Mouse (Mus musculus) heart, embryonic 11.5 days (tissue): ENCODE data around the gene Nup210l. TPM values are rescaled to one million over a fixed set of nuclear protein-coding genes. Genes with fewer than 3 reads are reported as not detected.

Experiments
- ATAC-seq: fragments of 200-750 bp; cut with Nextera tagmentation; replicated peaks from 2 replicates; pipeline ENCODE4 v1.8.0; 2017; ENCODE audit warnings: moderate library complexity; ENCODE audit not compliant: insufficient number of reproducible peaks, low FRiP score, low TSS enrichment
- H3K27ac ChIP-seq: fragments of 300-500 bp; sonication (generic); 2 replicates; pipeline ENCODE4 v1.5.1; 2014; ENCODE audit warnings: mild to moderate bottlenecking, low read depth, low read length
- H3K27me3 ChIP-seq: fragments of 300-500 bp; sonication (generic); 2 replicates; pipeline ENCODE4 v1.6.1; 2014; ENCODE audit warnings: mild to moderate bottlenecking, low read length, mixed read lengths; ENCODE audit not compliant: control insufficient read depth, insufficient read depth
- H3K36me3 ChIP-seq: fragments of 300-500 bp; sonication (generic); 2 replicates; pipeline ENCODE4 v1.6.1; 2014; ENCODE audit warnings: mild to moderate bottlenecking, low read length, moderate library complexity, mixed read lengths; ENCODE audit not compliant: control insufficient read depth, insufficient read depth
- H3K4me1 ChIP-seq: fragments of 300-500 bp; sonication (generic); 2 replicates; pipeline ENCODE4 v1.6.1; 2014; ENCODE audit warnings: low read length; ENCODE audit not compliant: control insufficient read depth, insufficient read depth
- H3K4me2 ChIP-seq: fragments of 300-500 bp; sonication (generic); 2 replicates; pipeline ENCODE4 v1.6.1; 2014; ENCODE audit warnings: mild to moderate bottlenecking, moderate library complexity
- H3K4me3 ChIP-seq: fragments of 300-500 bp; sonication (generic); 2 replicates; pipeline ENCODE4 v1.5.1; 2014; ENCODE audit warnings: low read depth, low read length
- H3K9ac ChIP-seq: fragments of 300-500 bp; sonication (generic); 2 replicates; pipeline ENCODE4 v1.6.1; 2014; ENCODE audit warnings: mild to moderate bottlenecking, low read depth, low read length, moderate library complexity
- H3K9me3 ChIP-seq: fragments of 300-500 bp; sonication (generic); replicated peaks from 2 replicates; pipeline ENCODE4 v1.6.1; 2016; ENCODE audit warnings: low read length; ENCODE audit not compliant: control insufficient read depth
- WGBS: fragments of 180-500 bp; shearing (Covaris S2); extraction: QIAGEN DNeasy Blood & Tissue Kit; methylation state at CpG from one replicate; pipeline ENCODE4 v1.1.7; 2014; ENCODE audit not compliant: insufficient replicate concordance; 5-methylcytosine and 5-hydroxymethylcytosine counted together
- polyA plus RNA-seq: library from polyadenylated mRNA; unstranded; fragments of >200 nt; fragmentation: Nextera tagmentation; extraction: Ambion mirVana; gene quantifications from 2 replicates; pipeline ENCODE4 v1.2.1, GENCODE M21; 2014

Gene Nup210l
- polyA plus RNA-seq, 1 experiment from 2014 or later, result 0.60 TPM

DNA sequence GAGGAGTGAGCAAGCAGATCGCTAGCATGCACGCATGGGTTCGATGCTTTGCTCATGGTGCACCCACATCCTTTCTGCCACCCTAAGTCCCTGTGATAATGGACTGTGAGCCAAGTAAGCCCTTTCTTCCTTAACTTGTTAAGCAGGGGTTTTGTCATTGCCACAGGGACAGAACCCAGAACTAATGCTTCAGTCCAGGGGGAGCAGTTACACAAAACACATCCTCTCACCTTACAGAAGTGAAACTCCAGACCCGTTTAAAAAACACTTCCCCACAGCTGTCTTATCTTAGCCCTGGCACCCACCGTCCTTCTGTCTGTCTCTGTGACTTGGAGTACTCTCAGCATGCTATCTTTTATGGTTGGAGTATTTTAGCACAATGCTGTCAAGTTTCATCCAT lies 52.1 kb downstream of the Nup210l start:
- no peak for ATAC-seq
- Histone ChIP-seq H3K4me1 (no peaks in the 10 kb centered on the region), H3K27me3 (no peaks in the 10 kb centered on the region), H3K9me3 (no peaks in the 10 kb centered on the region), H3K27ac (no peak overlapping the region), H3K9ac (no peak overlapping the region), H3K4me2 (no peak overlapping the region), H3K4me3 (no peak overlapping the region), H3K36me3 (no peaks in the 10 kb centered on the region)
- WGBS, result 60% methylated on average over 5 of the region's 5 CpGs

DNA sequence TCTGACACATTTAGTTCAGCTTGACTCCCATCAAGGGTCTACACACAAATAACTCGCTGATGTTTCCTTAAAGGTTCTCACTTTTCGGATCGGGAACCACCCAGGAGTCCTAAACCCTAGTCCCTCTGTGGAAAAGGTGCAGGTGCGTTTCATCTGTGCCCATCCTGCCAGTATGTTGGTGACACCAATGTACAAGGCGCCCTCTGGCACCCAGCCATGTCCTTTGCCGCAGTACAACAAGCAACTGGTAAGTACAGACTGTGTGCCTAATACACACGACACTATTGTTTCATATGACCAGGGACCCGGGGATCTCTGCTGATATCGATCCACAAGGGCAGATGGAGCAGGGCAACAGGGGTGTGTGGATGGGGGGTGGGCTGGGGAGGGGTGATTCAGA lies 55.8 kb downstream of the Nup210l start:
- H3K4me3 ChIP-seq, result no peak overlapping the region
- H3K4me2 ChIP-seq, result no peak overlapping the region
- H3K4me1 ChIP-seq, result no peaks in the 10 kb centered on the region
- H3K36me3 ChIP-seq, result no peaks in the 10 kb centered on the region
- no peak for ATAC-seq
- H3K9ac ChIP-seq, result no peak overlapping the region
- no peaks in the 10 kb centered on the region for H3K9me3 ChIP-seq
- 88% methylated on average over 9 of the region's 9 CpGs for WGBS
- H3K27me3 ChIP-seq, result no peaks in the 10 kb centered on the region
- H3K27ac ChIP-seq, result no peak overlapping the region

DNA sequence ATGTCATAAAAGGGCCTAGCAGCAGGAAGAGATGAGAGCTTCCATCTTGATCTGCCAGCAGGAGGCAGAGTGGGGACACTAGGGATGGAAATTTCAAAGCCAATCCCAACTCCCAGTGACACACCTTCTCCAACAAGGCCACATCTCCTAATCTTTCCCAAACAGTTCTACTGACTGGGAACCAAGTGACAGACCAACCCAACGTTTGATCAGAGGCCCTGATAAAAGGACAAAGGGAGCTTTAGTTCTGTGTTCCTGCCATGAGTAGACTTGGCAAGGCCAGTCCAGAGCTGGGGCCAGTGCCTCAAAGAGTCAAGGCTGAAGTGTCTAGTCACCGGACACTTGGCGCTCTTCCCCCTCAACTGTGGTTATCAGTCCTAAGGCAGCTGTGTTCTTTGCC lies 57.6 kb downstream of the Nup210l start:
- no peaks in the 10 kb centered on the region for H3K36me3 ChIP-seq
- H3K9ac ChIP-seq, result no peak overlapping the region
- H3K9me3 ChIP-seq, result no peaks in the 10 kb centered on the region
- no peak for ATAC-seq
- H3K27ac ChIP-seq, result no peak overlapping the region
- H3K27me3 ChIP-seq, result no peaks in the 10 kb centered on the region
- WGBS, result 67% methylated on average over 3 of the region's 3 CpGs
- H3K4me2 ChIP-seq, result no peak overlapping the region
- no peak overlapping the region for H3K4me3 ChIP-seq
- H3K4me1 ChIP-seq, result no peaks in the 10 kb centered on the region

DNA sequence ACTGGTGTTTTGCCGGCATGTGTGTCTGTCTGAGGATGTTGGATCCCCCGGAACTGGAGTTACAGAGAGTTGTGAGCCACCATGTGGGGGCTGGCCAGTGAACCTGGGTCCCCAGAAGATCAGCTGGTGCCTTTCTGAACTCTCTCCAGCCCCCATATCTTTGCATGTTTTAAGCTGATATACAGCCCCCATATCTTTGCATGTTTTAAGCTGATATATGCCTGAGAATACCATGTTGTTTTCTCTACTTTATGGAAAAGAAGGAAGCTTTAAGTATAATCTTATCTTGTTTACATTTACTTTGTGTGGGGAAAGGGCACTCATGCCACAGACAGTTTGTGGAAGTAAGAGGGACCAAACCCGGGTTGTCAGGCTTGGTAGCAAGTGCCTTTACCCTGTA lies 75.6 kb downstream of the Nup210l start:
- Histone ChIP-seq H3K4me2 (no peak overlapping the region), H3K4me1 (no peaks in the 10 kb centered on the region), H3K9me3 (no peaks in the 10 kb centered on the region), H3K27ac (no peak overlapping the region), H3K36me3 (no peaks in the 10 kb centered on the region), H3K27me3 (no peaks in the 10 kb centered on the region), H3K9ac (no peak overlapping the region), H3K4me3 (no peak overlapping the region)
- no peak for ATAC-seq
- 62% methylated on average over 3 of the region's 3 CpGs for WGBS

DNA sequence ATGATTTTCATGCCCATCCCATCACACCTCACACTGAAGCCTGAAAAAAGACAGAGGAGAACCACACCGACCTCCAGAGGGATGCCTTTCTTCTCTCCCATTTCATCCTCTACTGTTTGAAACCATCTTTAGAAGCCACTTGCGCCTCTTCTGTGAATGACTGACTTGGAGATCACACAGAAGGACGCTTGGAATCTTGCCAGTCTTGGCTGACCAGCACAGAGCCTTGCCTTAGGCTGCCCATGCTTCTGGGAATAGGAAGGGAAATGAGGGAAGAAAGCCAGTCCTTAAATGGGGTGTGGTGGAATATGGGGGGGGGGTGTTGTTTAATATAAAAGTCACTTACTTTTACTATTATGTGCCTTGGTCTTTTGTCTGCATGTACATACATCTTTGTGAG lies 79.6 kb downstream of the Nup210l start:
- ATAC-seq, result no peak
- Histone ChIP-seq H3K4me1 (no peaks in the 10 kb centered on the region; the same call in 1 of the 2 replicates), H3K4me2 (no peak overlapping the region), H3K9ac (no peak overlapping the region), H3K27ac (no peak overlapping the region), H3K27me3 (no peaks in the 10 kb centered on the region), H3K9me3 (no peaks in the 10 kb centered on the region), H3K4me3 (no peak overlapping the region), H3K36me3 (no peaks in the 10 kb centered on the region)
- 67% methylated on average over 3 of the region's 3 CpGs for WGBS

DNA sequence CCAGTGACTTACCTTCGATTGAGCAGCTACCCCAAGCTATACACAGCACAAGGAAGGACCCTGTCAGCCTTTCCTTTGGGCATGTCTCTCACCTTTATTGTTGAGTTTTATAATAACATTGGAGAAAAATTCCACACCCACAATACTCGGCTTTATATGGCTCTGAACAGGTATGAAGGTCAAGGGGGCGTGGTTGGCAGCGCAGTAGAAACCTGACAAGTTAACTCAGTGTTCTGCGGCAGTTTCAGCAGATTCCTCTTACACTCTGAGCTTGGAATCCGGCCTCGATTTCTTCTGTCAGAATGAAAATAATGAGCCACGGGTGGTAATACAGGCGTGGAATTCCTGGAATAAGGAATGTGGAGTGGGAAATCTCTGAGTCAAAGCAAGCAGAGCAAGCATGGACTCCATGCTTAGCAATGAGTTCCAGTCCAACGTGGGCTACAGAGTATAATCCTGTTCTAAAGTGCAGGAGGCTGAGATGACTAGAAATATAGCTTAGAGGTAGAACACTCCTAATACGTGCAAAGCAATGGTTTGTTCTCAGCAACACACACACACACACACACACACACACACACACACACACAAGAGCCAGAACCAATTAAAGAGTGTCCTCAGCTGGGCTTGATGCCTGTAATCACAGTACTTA lies 87.1 kb downstream of the Nup210l start:
- Histone ChIP-seq H3K9ac (no peak overlapping the region), H3K4me1 (no peaks in the 10 kb centered on the region; the same call in 1 of the 2 replicates), H3K4me3 (no peak overlapping the region), H3K27ac (no peak overlapping the region), H3K36me3 (no peaks in the 10 kb centered on the region), H3K4me2 (no peak overlapping the region), H3K27me3 (no peaks in the 10 kb centered on the region), H3K9me3 (no peaks in the 10 kb centered on the region)
- WGBS, result 74% methylated on average over 11 of the region's 11 CpGs
- ATAC-seq, result no peak

DNA sequence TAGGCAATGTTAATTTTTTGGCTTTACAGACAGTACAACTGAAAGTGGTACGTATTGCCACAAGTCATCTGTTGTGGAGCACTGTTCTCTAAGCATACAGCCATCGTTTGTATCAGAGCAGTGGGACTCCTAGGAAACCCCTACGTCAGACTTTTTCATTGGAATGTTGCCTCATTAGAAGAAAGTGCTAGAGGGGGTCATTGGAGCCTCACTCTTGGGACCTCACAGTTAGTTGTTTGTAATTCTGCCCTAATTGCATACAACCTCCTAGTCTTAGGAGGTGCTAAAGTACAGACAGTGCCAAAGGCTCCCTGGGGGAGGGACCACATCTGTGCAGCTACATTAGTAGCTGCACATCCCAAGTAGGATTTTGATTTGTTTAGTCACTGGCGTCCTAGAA lies 90.8 kb downstream of the Nup210l start:
- WGBS, result 62% methylated on average over 4 of the region's 4 CpGs
- H3K4me3 ChIP-seq, result no peak overlapping the region
- no peak overlapping the region for H3K9ac ChIP-seq
- no peaks in the 10 kb centered on the region for H3K27me3 ChIP-seq
- H3K36me3 ChIP-seq, result no peaks in the 10 kb centered on the region
- no peaks in the 10 kb centered on the region for H3K9me3 ChIP-seq
- no peak overlapping the region for H3K4me2 ChIP-seq
- H3K27ac ChIP-seq, result no peak overlapping the region
- H3K4me1 ChIP-seq, result no peaks in the 10 kb centered on the region
- ATAC-seq, result no peak

DNA sequence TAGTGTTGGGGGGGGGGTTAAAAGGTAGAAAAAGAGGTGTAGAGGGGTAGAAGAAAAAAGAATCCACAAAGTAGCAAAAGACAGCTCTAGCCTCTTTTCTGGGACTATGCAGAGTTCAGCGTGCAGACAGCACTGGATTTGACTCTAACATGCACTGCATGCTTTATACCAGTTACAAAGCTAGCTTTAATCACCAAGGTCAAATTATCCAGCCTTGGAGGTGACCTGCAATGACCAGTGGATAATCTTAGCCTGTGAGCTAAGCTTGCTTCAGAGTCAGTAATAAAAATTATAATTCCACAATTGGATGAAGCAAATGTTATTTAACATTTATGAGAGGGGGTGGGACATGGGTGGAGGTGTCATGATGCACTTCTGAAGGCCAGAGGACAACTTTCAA lies 91.7 kb downstream of the Nup210l start:
- no peaks in the 10 kb centered on the region for H3K36me3 ChIP-seq
- H3K9ac ChIP-seq, result no peak overlapping the region
- H3K27me3 ChIP-seq, result no peaks in the 10 kb centered on the region
- 63% methylated on average over 1 of the region's 1 CpGs for WGBS
- no peaks in the 10 kb centered on the region for H3K9me3 ChIP-seq
- no peak overlapping the region for H3K27ac ChIP-seq
- no peak for ATAC-seq
- no peak overlapping the region for H3K4me3 ChIP-seq
- no peak overlapping the region for H3K4me2 ChIP-seq
- no peaks in the 10 kb centered on the region for H3K4me1 ChIP-seq

DNA sequence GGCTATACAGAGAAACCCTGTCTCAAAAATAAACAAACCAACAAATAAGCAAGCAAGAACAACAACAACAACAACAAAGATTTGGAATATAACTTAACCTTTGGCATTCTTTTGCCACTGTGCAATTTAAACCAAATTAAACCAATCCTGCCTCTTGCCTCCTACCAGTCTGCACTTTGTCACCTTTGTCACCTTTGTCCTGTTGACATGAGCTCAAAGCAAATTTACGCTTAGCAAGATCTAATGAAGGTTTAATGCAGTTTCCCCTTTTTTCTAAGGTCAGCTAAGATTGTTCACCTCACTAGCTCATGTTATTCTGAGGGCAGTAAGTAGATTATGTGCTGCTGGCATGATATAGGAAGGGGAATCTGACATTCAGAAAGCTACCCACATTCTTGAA lies 93.6 kb downstream of the Nup210l start:
- no peaks in the 10 kb centered on the region for H3K4me1 ChIP-seq
- H3K4me2 ChIP-seq, result no peak overlapping the region
- no peak overlapping the region for H3K27ac ChIP-seq
- no peaks in the 10 kb centered on the region for H3K27me3 ChIP-seq
- H3K36me3 ChIP-seq, result no peaks in the 10 kb centered on the region
- H3K9me3 ChIP-seq, result no peaks in the 10 kb centered on the region
- H3K9ac ChIP-seq, result no peak overlapping the region
- 63% methylated on average over 1 of the region's 1 CpGs for WGBS
- ATAC-seq, result no peak
- H3K4me3 ChIP-seq, result no peak overlapping the region
